12 mouse cellular contexts compared by ENCODE assay signal in genomic region chr16:50366556-50366955, GRCm38 (mm10).
"Had no signal": no experiment of that assay in that cellular context is flagged by ENCODE, and none has a peak within 500 bp of the region (broad histone marks: within the 10 kb centered on the region; RNA-seq: fewer than 3 reads in every experiment).

No protein-coding gene starts in this region.

- H3K4me3 ChIP-seq: layer of hippocampus, adult 2 months; liver, embryonic 15.5 days; midbrain, embryonic 13.5 days had no signal

- H3K9ac ChIP-seq: liver, embryonic 15.5 days; midbrain, embryonic 13.5 days had no signal

- ATAC-seq: midbrain, embryonic 13.5 days had no signal

- H3K4me2 ChIP-seq: liver, embryonic 11.5 days; liver, embryonic 15.5 days; midbrain, embryonic 13.5 days had no signal

- H3K9me3 ChIP-seq: liver, embryonic 15.5 days; midbrain, embryonic 13.5 days had no signal

- H3K27me3 ChIP-seq: liver, embryonic 15.5 days; midbrain, embryonic 13.5 days had no signal

- H3K27ac ChIP-seq: kidney, postnatal 0 days; layer of hippocampus, adult 2 months; liver, embryonic 15.5 days; macrophage; midbrain, embryonic 13.5 days; stomach, postnatal 0 days had no signal

- H3K36me3 ChIP-seq: liver, embryonic 15.5 days; midbrain, embryonic 13.5 days had no signal

- DNase-seq: lung, adult 2 months; lung, postnatal 10 days; right cerebral cortex, adult 18-20 months; right cerebral cortex, postnatal 25 days; thymus, postnatal 4 days had no signal
